Mouse (Mus musculus): Measurements from ENCODE around the gene Tns1. TPM values are rescaled to one million over a fixed set of nuclear protein-coding genes. Genes with fewer than 3 reads are reported as not detected.
A peak's percentile ranks its signal among the peaks of the same experiment; 100 is the strongest.

The Tns1 gene
- polyA plus RNA-seq, 1 experiment from 2014 or later = 15.9 TPM

- no peak overlapping the region for H3K4me3 ChIP-seq
- peak overlapping the region; percentile 22; the same call in 1 of the 2 replicates for H3K27ac ChIP-seq
- no peaks in the 10 kb centered on the region for H3K36me3 ChIP-seq (replicated peaks)
- WGBS = 76% methylated on average over 4 of the region's 4 CpGs
- peaks cover 35% of the 10 kb centered on the region for H3K4me1 ChIP-seq
- H3K27me3 ChIP-seq (ENCODE audit: poor library complexity, severe bottlenecking) = peaks cover 2% of the 10 kb centered on the region; the same call in 1 of the 2 replicates
- DNase-seq (ENCODE audit: extremely low spot score, low spot score) = no peak
- H3K9me3 ChIP-seq = no peaks in the 10 kb centered on the region
Observed at GRCm38 (mm10) chr1:74043584-74044105, 80.6 kb downstream of the Tns1 start.

- Histone ChIP-seq H3K4me1 (peaks cover 35% of the 10 kb centered on the region), H3K27ac (peak overlapping the region; percentile 77), H3K4me3 (no peak overlapping the region), H3K27me3 (ENCODE audit: poor library complexity, severe bottlenecking) (peaks cover 7% of the 10 kb centered on the region), H3K36me3 (replicated peaks) (no peaks in the 10 kb centered on the region), H3K9me3 (no peaks in the 10 kb centered on the region)
- DNase-seq (ENCODE audit: extremely low spot score, low spot score) = no peak
- WGBS = 80% methylated on average over 3 of the region's 3 CpGs
Observed at GRCm38 (mm10) chr1:74042711-74043467, 81.4 kb downstream of the Tns1 start.

DNA sequence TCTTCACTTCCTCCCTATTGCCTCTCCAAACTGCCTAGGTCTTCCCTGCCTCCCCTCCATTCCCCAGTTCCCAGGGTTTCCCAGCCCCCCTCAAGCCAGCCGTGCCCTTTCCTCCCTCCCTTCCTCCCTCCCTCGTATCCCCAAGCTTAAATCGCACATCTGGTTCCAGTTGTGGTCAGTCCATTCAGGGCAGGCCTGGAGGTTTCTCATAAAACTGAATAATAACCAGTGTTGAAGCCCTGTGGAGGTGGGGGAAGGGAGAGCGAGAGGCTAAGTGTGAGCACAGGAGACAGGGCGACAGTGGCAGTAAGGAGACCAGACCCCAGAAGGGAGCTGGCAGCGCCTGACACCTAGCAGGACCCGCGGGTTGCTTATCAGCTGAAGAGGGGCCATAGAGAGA lies 82.6 kb downstream of the Tns1 start:
- no peaks in the 10 kb centered on the region for H3K36me3 ChIP-seq (replicated peaks)
- peaks cover 43% of the 10 kb centered on the region for H3K4me1 ChIP-seq
- no peak for DNase-seq (ENCODE audit: extremely low spot score, low spot score)
- no peak overlapping the region for H3K4me3 ChIP-seq
- no peaks in the 10 kb centered on the region for H3K9me3 ChIP-seq
- H3K27ac ChIP-seq = peak overlapping the region; percentile 77
- peaks cover 19% of the 10 kb centered on the region for H3K27me3 ChIP-seq (ENCODE audit: poor library complexity, severe bottlenecking)
- WGBS = 51% methylated on average over 8 of the region's 8 CpGs

DNA sequence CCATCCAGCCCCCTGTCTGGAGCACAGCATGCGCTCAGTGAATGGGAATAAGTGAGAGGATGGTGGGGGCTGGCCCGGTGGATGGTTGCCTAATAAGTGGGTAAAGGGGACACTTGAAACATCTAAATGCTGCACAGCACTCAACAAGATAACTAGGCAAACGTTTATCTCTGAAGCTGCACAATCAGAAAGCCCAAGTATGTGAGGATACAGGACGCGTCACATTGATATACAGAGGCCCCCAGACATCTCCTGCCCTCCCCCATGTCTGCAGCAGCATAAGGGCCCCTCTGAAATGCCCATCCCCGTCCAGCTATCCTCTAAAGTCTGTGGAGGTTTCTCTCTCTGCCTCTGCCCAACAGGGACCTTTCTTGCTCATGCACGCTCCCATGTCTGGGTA lies 83.1 kb downstream of the Tns1 start:
- peak overlapping the region; percentile 77 for H3K27ac ChIP-seq
- WGBS = 78% methylated on average over 7 of the region's 7 CpGs
- peaks cover 49% of the 10 kb centered on the region for H3K4me1 ChIP-seq
- H3K27me3 ChIP-seq (ENCODE audit: poor library complexity, severe bottlenecking) = peaks cover 24% of the 10 kb centered on the region
- H3K4me3 ChIP-seq = no peak overlapping the region
- no peaks in the 10 kb centered on the region for H3K36me3 ChIP-seq (replicated peaks)
- no peak for DNase-seq (ENCODE audit: extremely low spot score, low spot score)
- H3K9me3 ChIP-seq = no peaks in the 10 kb centered on the region

DNA sequence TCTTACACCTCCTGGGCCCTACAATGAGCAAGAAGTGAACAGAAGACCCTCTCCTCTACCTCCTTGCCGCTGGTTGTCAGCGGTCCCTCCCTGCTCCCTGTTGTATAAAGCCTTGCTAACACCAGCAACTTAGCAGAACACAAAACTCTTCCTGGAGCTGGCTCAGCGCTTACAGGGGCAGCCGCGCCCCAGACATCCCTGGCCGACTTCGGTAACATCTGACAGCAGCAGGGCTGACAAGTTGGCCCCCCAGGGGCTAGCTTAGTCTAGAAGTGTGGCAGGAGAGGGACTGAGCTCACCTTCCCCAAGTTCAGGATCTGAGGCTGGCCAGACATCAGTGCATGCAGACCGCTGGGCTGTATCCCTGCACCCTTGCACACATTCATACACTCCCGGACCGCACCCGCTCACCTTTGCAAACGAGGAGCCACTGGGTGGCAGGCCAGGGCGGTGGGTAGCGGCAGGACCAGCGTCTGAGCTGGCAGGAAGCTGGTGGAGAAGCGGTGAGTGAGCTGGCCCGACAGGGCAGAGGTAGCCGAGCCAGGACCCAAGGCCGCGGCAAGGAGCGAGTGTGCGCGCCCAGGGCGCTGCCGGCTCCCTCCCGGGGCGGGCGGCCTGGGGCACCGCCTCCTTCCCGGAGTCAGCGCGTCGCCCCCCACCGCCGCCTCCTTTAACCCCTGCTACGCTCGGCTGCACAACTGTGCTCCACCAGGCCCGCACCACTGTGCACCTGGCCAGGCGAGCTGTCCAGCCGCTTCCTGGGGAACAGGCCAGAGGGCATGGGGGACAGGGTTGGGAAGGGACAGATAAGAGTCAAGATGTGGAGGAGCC lies 87.5 kb downstream of the Tns1 start:
- H3K4me1 ChIP-seq = peaks cover 56% of the 10 kb centered on the region
- peak overlapping the region; percentile 49 for H3K4me3 ChIP-seq
- H3K9me3 ChIP-seq = no peaks in the 10 kb centered on the region
- no peaks in the 10 kb centered on the region for H3K36me3 ChIP-seq (replicated peaks)
- DNase-seq (ENCODE audit: extremely low spot score, low spot score) = peak; percentile 27
- WGBS = 3% methylated on average over 40 of the region's 40 CpGs
- peaks cover 44% of the 10 kb centered on the region for H3K27me3 ChIP-seq (ENCODE audit: poor library complexity, severe bottlenecking)
- peak overlapping the region; percentile 33; the same call in 1 of the 2 replicates for H3K27ac ChIP-seq

DNA sequence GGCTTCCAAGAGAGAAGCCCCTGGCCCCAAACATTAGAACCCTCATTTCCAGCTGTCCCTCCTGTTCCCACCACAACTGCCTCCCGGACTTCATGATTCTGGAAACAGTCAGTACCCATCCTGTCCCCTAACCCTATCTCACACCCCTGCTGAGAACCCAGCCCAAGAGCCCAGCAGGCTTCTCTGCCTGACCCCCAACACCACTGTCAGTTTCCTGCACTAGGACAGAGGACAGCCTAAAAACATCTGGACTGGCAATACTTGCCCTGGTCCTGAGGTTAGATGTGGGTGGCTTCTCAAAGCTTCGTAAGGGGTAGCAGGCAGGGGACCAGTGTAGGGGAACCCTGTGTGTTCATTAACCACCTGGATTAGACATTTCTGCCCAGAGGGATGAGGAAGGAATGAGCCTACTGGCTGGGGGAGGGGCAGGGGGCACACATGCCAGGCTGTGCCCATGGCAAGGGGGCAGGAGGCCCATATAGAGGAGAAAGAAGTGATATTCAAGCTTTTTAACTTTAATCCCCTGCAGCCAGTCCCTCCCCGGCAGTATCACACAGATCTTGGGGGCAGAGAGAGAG lies 88.2 kb downstream of the Tns1 start:
- Histone ChIP-seq H3K4me1 (peaks cover 56% of the 10 kb centered on the region), H3K27ac (0 out of 2 replicates have a peak overlapping the region, but pooled peaks have one; percentile 11), H3K27me3 (ENCODE audit: poor library complexity, severe bottlenecking) (peaks cover 44% of the 10 kb centered on the region), H3K9me3 (no peaks in the 10 kb centered on the region), H3K36me3 (replicated peaks) (no peaks in the 10 kb centered on the region), H3K4me3 (no peak overlapping the region)
- WGBS = 40% methylated on average over 3 of the region's 3 CpGs
- DNase-seq (ENCODE audit: extremely low spot score, low spot score) = no peak

DNA sequence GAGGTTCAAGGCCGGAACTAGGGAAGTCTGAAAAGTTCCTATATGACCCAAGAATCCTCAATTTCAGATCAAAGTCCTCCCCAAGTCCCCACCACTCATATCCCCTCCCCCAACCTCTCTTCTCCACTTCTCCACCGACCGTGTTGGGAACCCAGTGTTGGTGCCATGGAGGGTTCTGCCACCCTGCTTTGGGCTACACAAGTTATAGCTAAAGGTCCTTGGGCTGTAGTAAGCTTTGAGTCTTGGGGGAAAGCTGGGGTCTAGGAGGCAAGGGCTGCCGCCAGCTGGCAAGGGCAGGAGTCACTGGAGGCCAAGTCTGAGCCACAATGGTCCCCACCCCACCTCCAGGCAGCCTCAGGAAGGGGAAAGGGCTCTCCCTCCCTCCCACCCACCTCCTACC lies 88.8 kb downstream of the Tns1 start:
- Histone ChIP-seq H3K9me3 (no peaks in the 10 kb centered on the region), H3K4me3 (no peak overlapping the region), H3K36me3 (replicated peaks) (no peaks in the 10 kb centered on the region), H3K27me3 (ENCODE audit: poor library complexity, severe bottlenecking) (peaks cover 44% of the 10 kb centered on the region), H3K4me1 (peaks cover 56% of the 10 kb centered on the region), H3K27ac (no peak overlapping the region)
- 74% methylated on average over 4 of the region's 4 CpGs for WGBS
- DNase-seq (ENCODE audit: extremely low spot score, low spot score) = no peak

DNA sequence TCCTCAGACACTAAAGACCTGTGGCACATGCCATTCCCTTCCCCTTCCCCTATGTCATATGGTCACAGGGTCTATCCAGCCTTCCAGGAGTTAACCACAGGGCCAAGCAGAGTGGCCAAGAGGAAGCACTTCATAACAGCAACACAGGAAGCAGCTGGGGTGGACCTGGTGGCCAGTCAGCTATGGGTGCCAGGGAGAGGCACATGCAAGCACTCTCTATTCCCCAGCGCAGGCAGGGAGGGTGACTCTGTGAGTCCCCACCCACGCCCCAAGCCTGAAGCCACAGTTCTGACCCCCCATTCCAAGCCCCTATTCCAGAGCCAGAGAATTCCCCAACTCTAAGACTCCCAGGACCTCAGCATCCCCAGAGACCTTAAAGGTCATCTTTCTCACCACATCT lies 89.5 kb downstream of the Tns1 start:
- no peaks in the 10 kb centered on the region for H3K36me3 ChIP-seq (replicated peaks)
- H3K27me3 ChIP-seq (ENCODE audit: poor library complexity, severe bottlenecking) = peaks cover 44% of the 10 kb centered on the region
- H3K4me3 ChIP-seq = no peak overlapping the region
- H3K4me1 ChIP-seq = peaks cover 60% of the 10 kb centered on the region
- WGBS = 86% methylated on average over 2 of the region's 2 CpGs
- no peaks in the 10 kb centered on the region for H3K9me3 ChIP-seq
- DNase-seq (ENCODE audit: extremely low spot score, low spot score) = no peak
- H3K27ac ChIP-seq = no peak overlapping the region

- Histone ChIP-seq H3K27ac (no peak overlapping the region), H3K27me3 (ENCODE audit: poor library complexity, severe bottlenecking) (peaks cover 44% of the 10 kb centered on the region), H3K4me1 (peaks cover 65% of the 10 kb centered on the region), H3K36me3 (replicated peaks) (no peaks in the 10 kb centered on the region), H3K4me3 (no peak overlapping the region), H3K9me3 (no peaks in the 10 kb centered on the region)
- DNase-seq (ENCODE audit: extremely low spot score, low spot score) = no peak
Observed at GRCm38 (mm10) chr1:74034211-74034610, 90.0 kb downstream of the Tns1 start.

- Histone ChIP-seq H3K27me3 (ENCODE audit: poor library complexity, severe bottlenecking) (peaks cover 40% of the 10 kb centered on the region), H3K9me3 (no peaks in the 10 kb centered on the region), H3K4me1 (peaks cover 74% of the 10 kb centered on the region), H3K36me3 (replicated peaks) (no peaks in the 10 kb centered on the region), H3K4me3 (no peak overlapping the region), H3K27ac (0 out of 2 replicates have a peak overlapping the region, but pooled peaks have one; percentile 26)
- WGBS = 86% methylated on average over 4 of the region's 4 CpGs
- DNase-seq (ENCODE audit: extremely low spot score, low spot score) = no peak
Observed at GRCm38 (mm10) chr1:74033407-74033806, 90.8 kb downstream of the Tns1 start.

GRCm38 (mm10) chr1:74032966-74033365 lies 91.3 kb downstream of the Tns1 start:
- peaks cover 37% of the 10 kb centered on the region for H3K27me3 ChIP-seq (ENCODE audit: poor library complexity, severe bottlenecking)
- DNase-seq (ENCODE audit: extremely low spot score, low spot score) = no peak
- 0 out of 2 replicates have a peak overlapping the region, but pooled peaks have one; percentile 26 for H3K27ac ChIP-seq
- H3K9me3 ChIP-seq = no peaks in the 10 kb centered on the region
- 89% methylated on average over 5 of the region's 5 CpGs for WGBS
- peaks cover 77% of the 10 kb centered on the region for H3K4me1 ChIP-seq
- no peaks in the 10 kb centered on the region for H3K36me3 ChIP-seq (replicated peaks)
- no peak overlapping the region for H3K4me3 ChIP-seq

DNA sequence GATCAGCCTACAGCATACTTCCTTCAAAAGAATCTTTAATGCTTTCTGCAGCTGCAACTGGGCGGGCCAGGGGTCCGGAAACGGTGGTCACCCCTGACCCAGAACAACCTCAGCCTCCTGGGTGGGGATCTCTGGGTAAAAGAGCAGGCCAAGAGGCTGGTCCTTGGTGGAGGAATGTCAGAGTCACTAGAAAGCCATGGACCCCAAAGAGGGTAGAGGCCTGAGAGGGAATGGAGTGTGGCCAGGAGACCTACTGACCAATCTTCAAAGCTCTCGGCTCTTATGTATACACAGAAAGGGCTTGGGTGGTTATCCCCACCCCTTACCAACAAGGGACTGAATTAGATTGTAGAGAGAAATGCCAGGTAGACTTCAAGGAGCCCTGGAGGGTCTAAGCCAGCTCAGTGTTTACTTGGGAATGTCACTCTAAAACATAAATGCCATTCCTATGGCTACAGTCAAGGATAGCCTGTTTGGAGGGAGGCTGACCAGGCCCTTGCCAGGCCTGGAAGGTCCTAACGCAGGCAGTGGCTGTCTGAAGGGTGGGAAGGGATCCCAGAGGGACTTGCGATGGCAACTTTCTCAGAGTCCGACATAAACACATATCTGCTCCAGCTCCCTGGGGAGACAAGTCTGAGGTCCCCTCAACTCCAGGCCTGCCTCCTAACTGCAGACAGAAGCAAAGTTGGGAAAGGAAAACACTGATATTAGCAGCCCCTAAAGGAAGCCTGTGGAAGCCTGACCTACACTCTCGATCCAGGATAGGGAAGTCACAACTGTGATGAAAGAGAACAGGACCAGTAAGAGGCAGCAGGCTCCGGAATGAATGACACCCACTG lies 92.3 kb downstream of the Tns1 start:
- H3K27ac ChIP-seq = peak overlapping the region; percentile 78
- 86% methylated on average over 9 of the region's 9 CpGs for WGBS
- H3K9me3 ChIP-seq = no peaks in the 10 kb centered on the region
- H3K4me1 ChIP-seq = peaks cover 81% of the 10 kb centered on the region
- no peak overlapping the region for H3K4me3 ChIP-seq
- no peaks in the 10 kb centered on the region for H3K36me3 ChIP-seq (replicated peaks)
- no peak for DNase-seq (ENCODE audit: extremely low spot score, low spot score)
- peaks cover 28% of the 10 kb centered on the region for H3K27me3 ChIP-seq (ENCODE audit: poor library complexity, severe bottlenecking)
